Mouse (Mus musculus): ENCODE results near the gene Epha1. TPM values are rescaled to one million over a fixed set of nuclear protein-coding genes. Genes with fewer than 3 reads are reported as not detected.
A peak's percentile ranks its signal among the peaks of the same experiment; 100 is the strongest.

The Epha1 gene
- polyA plus RNA-seq, 1 experiment, result 6.3 TPM

- Histone ChIP-seq H3K4me3 (no peak overlapping the region), H3K27me3 (ENCODE audit: control insufficient read depth, insufficient read depth, insufficient read length) (no peaks in the 10 kb centered on the region), H3K4me2 (ENCODE audit: low read depth) (no peak overlapping the region), H3ac (ENCODE audit: control insufficient read depth, insufficient read length) (no peak overlapping the region), H3K36me3 (ENCODE audit: control insufficient read depth, insufficient read depth) (no peaks in the 10 kb centered on the region), H3K79me2 (ENCODE audit: control insufficient read depth, insufficient read depth) (no peaks in the 10 kb centered on the region)
- TF ChIP-seq USF1 (IDR thresholded peaks at IDR 0.05; ENCODE audit: low read depth), result no peak
These were observed 29.5 kb downstream of the Epha1 start for GRCm38 (mm10) chr6:42343361-42344120.

- H3K36me3 ChIP-seq (ENCODE audit: control insufficient read depth, insufficient read depth), result no peaks in the 10 kb centered on the region
- no peak overlapping the region for H3ac ChIP-seq (ENCODE audit: control insufficient read depth, insufficient read length)
- no peaks in the 10 kb centered on the region for H3K79me2 ChIP-seq (ENCODE audit: control insufficient read depth, insufficient read depth)
- H3K4me3 ChIP-seq, result no peak overlapping the region
- TF ChIP-seq USF1 (IDR thresholded peaks at IDR 0.05; ENCODE audit: low read depth) (no peak), TCF3 (IDR thresholded peaks at IDR 0.05; ENCODE audit: insufficient read length, low read depth) (no peak), REST (IDR thresholded peaks at IDR 0.05; ENCODE audit: insufficient read depth, insufficient read length) (no peak), POLR2AphosphoS2 (IDR thresholded peaks at IDR 0.05; ENCODE audit: insufficient read length, low read depth) (no peak), E2F4 (IDR thresholded peaks at IDR 0.05; ENCODE audit: insufficient read depth) (no peak), MYOG (IDR thresholded peaks at IDR 0.05; ENCODE audit: control insufficient read depth in 1 of 3, insufficient read depth in 1 of 3, insufficient read length in 2 of 3, low read depth in 2 of 3) (no peak), SRF (IDR thresholded peaks at IDR 0.05; ENCODE audit: control insufficient read depth, insufficient read length, low read depth) (no peak), TCF12 (IDR thresholded peaks at IDR 0.05; ENCODE audit: insufficient read depth, poor library complexity, severe bottlenecking) (no peak), MAX (IDR thresholded peaks at IDR 0.05; ENCODE audit: low read depth) (no peak), MYOD1 (IDR thresholded peaks at IDR 0.05; ENCODE audit: control insufficient read depth in 1 of 3, insufficient read length in 2 of 3, low read depth in 2 of 3) (no peak), POLR2A (IDR thresholded peaks at IDR 0.05; ENCODE audit: insufficient read length, low read depth) (no peak), CEBPB (IDR thresholded peaks at IDR 0.05; ENCODE audit: insufficient read depth, poor library complexity, severe bottlenecking) (no peak)
- no peaks in the 10 kb centered on the region for H3K27me3 ChIP-seq (ENCODE audit: control insufficient read depth, insufficient read depth, insufficient read length)
- H3K4me2 ChIP-seq (ENCODE audit: low read depth), result no peak overlapping the region
These were observed 30.9 kb downstream of the Epha1 start for GRCm38 (mm10) chr6:42342171-42342570.

- Histone ChIP-seq H3K36me3 (ENCODE audit: control insufficient read depth, insufficient read depth) (no peaks in the 10 kb centered on the region), H3K27me3 (ENCODE audit: control insufficient read depth, insufficient read depth, insufficient read length) (no peaks in the 10 kb centered on the region), H3K4me3 (no peak overlapping the region), H3K4me2 (ENCODE audit: low read depth) (no peak overlapping the region), H3ac (ENCODE audit: control insufficient read depth, insufficient read length) (no peak overlapping the region), H3K79me2 (ENCODE audit: control insufficient read depth, insufficient read depth) (no peaks in the 10 kb centered on the region)
- peak; percentile 24 for TF ChIP-seq USF1 (IDR thresholded peaks at IDR 0.05; ENCODE audit: low read depth)
- no peak for TF ChIP-seq CEBPB (IDR thresholded peaks at IDR 0.05; ENCODE audit: insufficient read depth, poor library complexity, severe bottlenecking)
These were observed 33.1 kb downstream of the Epha1 start for GRCm38 (mm10) chr6:42339981-42340380.

GRCm38 (mm10) chr6:42339189-42339588, 33.9 kb downstream of the Epha1 start:
- H3K36me3 ChIP-seq (ENCODE audit: control insufficient read depth, insufficient read depth), result no peaks in the 10 kb centered on the region
- TF ChIP-seq TCF12 (IDR thresholded peaks at IDR 0.05; ENCODE audit: insufficient read depth, poor library complexity, severe bottlenecking), result no peak
- TF ChIP-seq CEBPB (IDR thresholded peaks at IDR 0.05; ENCODE audit: insufficient read depth, poor library complexity, severe bottlenecking), result no peak
- no peak for TF ChIP-seq E2F4 (IDR thresholded peaks at IDR 0.05; ENCODE audit: insufficient read depth)
- TF ChIP-seq SRF (IDR thresholded peaks at IDR 0.05; ENCODE audit: control insufficient read depth, insufficient read length, low read depth), result no peak
- no peak for TF ChIP-seq TCF3 (IDR thresholded peaks at IDR 0.05; ENCODE audit: insufficient read length, low read depth)
- no peak for TF ChIP-seq MYOD1 (IDR thresholded peaks at IDR 0.05; ENCODE audit: control insufficient read depth in 1 of 3, insufficient read length in 2 of 3, low read depth in 2 of 3)
- TF ChIP-seq USF1 (IDR thresholded peaks at IDR 0.05; ENCODE audit: low read depth), result no peak
- TF ChIP-seq MYOG (IDR thresholded peaks at IDR 0.05; ENCODE audit: control insufficient read depth in 1 of 3, insufficient read depth in 1 of 3, insufficient read length in 2 of 3, low read depth in 2 of 3), result no peak
- no peak for TF ChIP-seq POLR2A (IDR thresholded peaks at IDR 0.05; ENCODE audit: insufficient read length, low read depth)
- TF ChIP-seq REST (IDR thresholded peaks at IDR 0.05; ENCODE audit: insufficient read depth, insufficient read length), result no peak
- no peak for TF ChIP-seq MAX (IDR thresholded peaks at IDR 0.05; ENCODE audit: low read depth)
- no peak for TF ChIP-seq POLR2AphosphoS2 (IDR thresholded peaks at IDR 0.05; ENCODE audit: insufficient read length, low read depth)
- H3K27me3 ChIP-seq (ENCODE audit: control insufficient read depth, insufficient read depth, insufficient read length), result no peaks in the 10 kb centered on the region
- no peak overlapping the region for H3K4me2 ChIP-seq (ENCODE audit: low read depth)
- H3K79me2 ChIP-seq (ENCODE audit: control insufficient read depth, insufficient read depth), result no peaks in the 10 kb centered on the region
- H3ac ChIP-seq (ENCODE audit: control insufficient read depth, insufficient read length), result no peak overlapping the region
- no peak overlapping the region for H3K4me3 ChIP-seq

- no peak for TF ChIP-seq TCF12 (IDR thresholded peaks at IDR 0.05; ENCODE audit: insufficient read depth, poor library complexity, severe bottlenecking)
- no peak for TF ChIP-seq CEBPB (IDR thresholded peaks at IDR 0.05; ENCODE audit: insufficient read depth, poor library complexity, severe bottlenecking)
- Histone ChIP-seq H3K27me3 (ENCODE audit: control insufficient read depth, insufficient read depth, insufficient read length) (no peaks in the 10 kb centered on the region), H3ac (ENCODE audit: control insufficient read depth, insufficient read length) (no peak overlapping the region)
These were observed 42.1 kb downstream of the Epha1 start for GRCm38 (mm10) chr6:42330946-42331345.

More at GRCm38 (mm10) chr6:42330946-42331345, 42.1 kb downstream of the Epha1 start:
- no peak overlapping the region for H3K4me2 ChIP-seq (ENCODE audit: low read depth)
- no peaks in the 10 kb centered on the region for H3K36me3 ChIP-seq (ENCODE audit: control insufficient read depth, insufficient read depth)
- no peak overlapping the region for H3K4me3 ChIP-seq
- no peaks in the 10 kb centered on the region for H3K79me2 ChIP-seq (ENCODE audit: control insufficient read depth, insufficient read depth)

Data from myocyte (in vitro differentiated cells).